Mouse (Mus musculus) lung, embryonic 16.5 days (tissue): Measurements from ENCODE around the gene Ano1. TPM values are rescaled to one million over a fixed set of nuclear protein-coding genes. Genes with fewer than 3 reads are reported as not detected.

ENCODE experiments used
- ATAC-seq: fragments of 200-750 bp; cut with Nextera tagmentation; 2 replicates; pipeline ENCODE4 v1.8.0; 2017; ENCODE audit warnings: low read depth, mild to moderate bottlenecking, moderate library complexity
- H3K27ac ChIP-seq: fragments of 300-500 bp; sonication (generic); 2 replicates; pipeline ENCODE4 v1.5.1; 2014; ENCODE audit warnings: mild to moderate bottlenecking, control low read depth, low read length
- H3K27me3 ChIP-seq: fragments of 300-500 bp; sonication (generic); 2 replicates; pipeline ENCODE4 v1.6.1; 2014; ENCODE audit warnings: low read depth, low read length, mixed read lengths; ENCODE audit not compliant: control insufficient read depth, insufficient read depth
- H3K36me3 ChIP-seq: fragments of 300-500 bp; sonication (generic); 2 replicates; pipeline ENCODE4 v1.6.1; 2014; ENCODE audit warnings: low read length; ENCODE audit not compliant: control insufficient read depth, insufficient read depth
- H3K4me1 ChIP-seq: fragments of 300-500 bp; sonication (generic); replicated peaks from 2 replicates; pipeline ENCODE4 v1.6.1; 2014; ENCODE audit warnings: low read length, mixed read lengths; ENCODE audit not compliant: control insufficient read depth, insufficient read depth
- H3K4me2 ChIP-seq: fragments of 300-500 bp; sonication (generic); 2 replicates; pipeline ENCODE4 v1.6.1; 2014; ENCODE audit warnings: low read depth, low read length, control low read depth
- H3K4me3 ChIP-seq: fragments of 300-500 bp; sonication (generic); 2 replicates; pipeline ENCODE4 v1.5.1; 2014; ENCODE audit warnings: mild to moderate bottlenecking, low read length, control low read depth
- H3K9ac ChIP-seq: fragments of 300-500 bp; sonication (generic); 2 replicates; pipeline ENCODE4 v1.6.1; 2014; ENCODE audit warnings: low read length, control low read depth
- H3K9me3 ChIP-seq: fragments of 300-500 bp; sonication (generic); 2 replicates; pipeline ENCODE4 v1.6.1; 2016; ENCODE audit warnings: low read length; ENCODE audit not compliant: control insufficient read depth
- WGBS: fragments of 180-500 bp; shearing (Covaris S2); extraction: QIAGEN DNeasy Blood & Tissue Kit; methylation state at CpG from one replicate; pipeline ENCODE4 v1.1.7; 2014; 5-methylcytosine and 5-hydroxymethylcytosine counted together
- polyA plus RNA-seq: library from polyadenylated mRNA; unstranded; fragments of >200 nt; fragmentation: Nextera tagmentation; extraction: Ambion mirVana; gene quantifications from 2 replicates; pipeline ENCODE4 v1.2.1, GENCODE M21; 2015

The Ano1 gene
- polyA plus RNA-seq, 1 experiment from 2014 or later = 111 TPM

- no peaks in the 10 kb centered on the region for H3K9me3 ChIP-seq
- no peak for ATAC-seq
These were observed 34.8 kb upstream of the Ano1 start for GRCm38 (mm10) chr7:144786571-144786970.

GRCm38 (mm10) chr7:144784176-144784575 lies 32.4 kb upstream of the Ano1 start:
- Histone ChIP-seq H3K27ac (no peak overlapping the region), H3K4me1 (no peaks in the 10 kb centered on the region; the same call in 1 of the 2 replicates), H3K4me3 (no peak overlapping the region), H3K9ac (no peak overlapping the region), H3K27me3 (no peaks in the 10 kb centered on the region), H3K36me3 (no peaks in the 10 kb centered on the region), H3K4me2 (no peak overlapping the region), H3K9me3 (no peaks in the 10 kb centered on the region)
- 65% methylated on average over 4 of the region's 4 CpGs for WGBS
- ATAC-seq = no peak

More at GRCm38 (mm10) chr7:144786571-144786970, 34.8 kb upstream of the Ano1 start:
- 33% methylated on average over 3 of the region's 3 CpGs for WGBS
- Histone ChIP-seq H3K4me2 (no peak overlapping the region), H3K36me3 (no peaks in the 10 kb centered on the region), H3K4me3 (no peak overlapping the region), H3K27ac (no peak overlapping the region), H3K27me3 (no peaks in the 10 kb centered on the region), H3K4me1 (no peaks in the 10 kb centered on the region), H3K9ac (no peak overlapping the region)

- WGBS = 81% methylated on average over 1 of the region's 1 CpGs
- H3K9me3 ChIP-seq = no peaks in the 10 kb centered on the region
- no peak for ATAC-seq
- no peak overlapping the region for H3K9ac ChIP-seq
- H3K36me3 ChIP-seq = no peaks in the 10 kb centered on the region
- H3K27ac ChIP-seq = no peak overlapping the region
- no peak overlapping the region for H3K4me3 ChIP-seq
- no peaks in the 10 kb centered on the region for H3K27me3 ChIP-seq
- no peaks in the 10 kb centered on the region; the same call in 1 of the 2 replicates for H3K4me1 ChIP-seq
- H3K4me2 ChIP-seq = no peak overlapping the region
These were observed 30.6 kb upstream of the Ano1 start for GRCm38 (mm10) chr7:144782402-144782801.

GRCm38 (mm10) chr7:144781337-144781736 lies 29.6 kb upstream of the Ano1 start:
- H3K36me3 ChIP-seq = no peaks in the 10 kb centered on the region
- peak; percentile 6; the same call in 1 of the 2 replicates for ATAC-seq
- no peaks in the 10 kb centered on the region for H3K9me3 ChIP-seq
- H3K4me2 ChIP-seq = no peak overlapping the region
- WGBS = 40% methylated on average over 5 of the region's 5 CpGs
- no peak overlapping the region for H3K27ac ChIP-seq
- no peak overlapping the region for H3K4me3 ChIP-seq
- H3K27me3 ChIP-seq = no peaks in the 10 kb centered on the region
- H3K4me1 ChIP-seq = no peaks in the 10 kb centered on the region; the same call in 1 of the 2 replicates
- no peak overlapping the region for H3K9ac ChIP-seq

GRCm38 (mm10) chr7:144780190-144780589 lies 28.4 kb upstream of the Ano1 start:
- H3K27me3 ChIP-seq = no peaks in the 10 kb centered on the region
- no peak overlapping the region for H3K4me2 ChIP-seq
- no peak overlapping the region for H3K27ac ChIP-seq
- no peaks in the 10 kb centered on the region for H3K9me3 ChIP-seq
- ATAC-seq = peak; percentile 22; the same call in 1 of the 2 replicates
- 44% methylated on average over 8 of the region's 8 CpGs for WGBS
- no peaks in the 10 kb centered on the region for H3K36me3 ChIP-seq
- H3K4me3 ChIP-seq = no peak overlapping the region
- no peak overlapping the region for H3K9ac ChIP-seq
- H3K4me1 ChIP-seq = peaks cover 8% of the 10 kb centered on the region

- no peak for ATAC-seq
- no peak overlapping the region for H3K27ac ChIP-seq
- no peak overlapping the region for H3K9ac ChIP-seq
- no peak overlapping the region for H3K4me3 ChIP-seq
- H3K4me1 ChIP-seq = peaks cover 9% of the 10 kb centered on the region
- H3K9me3 ChIP-seq = no peaks in the 10 kb centered on the region
- no peaks in the 10 kb centered on the region for H3K27me3 ChIP-seq
- WGBS = 67% methylated on average over 2 of the region's 2 CpGs
- H3K36me3 ChIP-seq = no peaks in the 10 kb centered on the region
- no peak overlapping the region for H3K4me2 ChIP-seq
These were observed 27.9 kb upstream of the Ano1 start for GRCm38 (mm10) chr7:144779691-144780090.

GRCm38 (mm10) chr7:144777805-144778204 lies 26.0 kb upstream of the Ano1 start:
- no peak for ATAC-seq
- 33% methylated on average over 4 of the region's 4 CpGs for WGBS
- H3K9me3 ChIP-seq = no peaks in the 10 kb centered on the region
- peaks cover 9% of the 10 kb centered on the region for H3K4me1 ChIP-seq
- H3K27me3 ChIP-seq = no peaks in the 10 kb centered on the region
- no peak overlapping the region for H3K4me3 ChIP-seq
- H3K27ac ChIP-seq = no peak overlapping the region
- no peak overlapping the region for H3K9ac ChIP-seq
- no peaks in the 10 kb centered on the region for H3K36me3 ChIP-seq
- H3K4me2 ChIP-seq = no peak overlapping the region

- no peaks in the 10 kb centered on the region for H3K9me3 ChIP-seq
- no peak overlapping the region for H3K4me3 ChIP-seq
- peak overlapping the region; percentile 44 for H3K27ac ChIP-seq
- 27% methylated on average over 6 of the region's 6 CpGs for WGBS
- peaks cover 9% of the 10 kb centered on the region for H3K4me1 ChIP-seq
- no peak overlapping the region for H3K4me2 ChIP-seq
- no peaks in the 10 kb centered on the region for H3K27me3 ChIP-seq
- H3K36me3 ChIP-seq = no peaks in the 10 kb centered on the region
- H3K9ac ChIP-seq = peak overlapping the region; percentile 2
- ATAC-seq = peak; percentile 75
These were observed 24.2 kb upstream of the Ano1 start for GRCm38 (mm10) chr7:144775804-144776447.

- Histone ChIP-seq H3K36me3 (no peaks in the 10 kb centered on the region), H3K27ac (peak overlapping the region; percentile 44), H3K9me3 (no peaks in the 10 kb centered on the region), H3K9ac (peak overlapping the region; percentile 2), H3K4me3 (no peak overlapping the region), H3K27me3 (no peaks in the 10 kb centered on the region), H3K4me2 (no peak overlapping the region), H3K4me1 (peaks cover 14% of the 10 kb centered on the region)
- peak; percentile 65 for ATAC-seq
- WGBS = 47% methylated on average over 3 of the region's 3 CpGs
These were observed 23.4 kb upstream of the Ano1 start for GRCm38 (mm10) chr7:144775214-144775613.
